Mouse (Mus musculus) T-cell, adult 2 months (primary cell): Measurements from ENCODE around the gene Faf2.

Source experiments
- DNase-seq: peaks from one replicate; pipeline ENCODE4 v3.0.0; 2022; ENCODE audit warnings: low spot score

Gene Faf2

DNA sequence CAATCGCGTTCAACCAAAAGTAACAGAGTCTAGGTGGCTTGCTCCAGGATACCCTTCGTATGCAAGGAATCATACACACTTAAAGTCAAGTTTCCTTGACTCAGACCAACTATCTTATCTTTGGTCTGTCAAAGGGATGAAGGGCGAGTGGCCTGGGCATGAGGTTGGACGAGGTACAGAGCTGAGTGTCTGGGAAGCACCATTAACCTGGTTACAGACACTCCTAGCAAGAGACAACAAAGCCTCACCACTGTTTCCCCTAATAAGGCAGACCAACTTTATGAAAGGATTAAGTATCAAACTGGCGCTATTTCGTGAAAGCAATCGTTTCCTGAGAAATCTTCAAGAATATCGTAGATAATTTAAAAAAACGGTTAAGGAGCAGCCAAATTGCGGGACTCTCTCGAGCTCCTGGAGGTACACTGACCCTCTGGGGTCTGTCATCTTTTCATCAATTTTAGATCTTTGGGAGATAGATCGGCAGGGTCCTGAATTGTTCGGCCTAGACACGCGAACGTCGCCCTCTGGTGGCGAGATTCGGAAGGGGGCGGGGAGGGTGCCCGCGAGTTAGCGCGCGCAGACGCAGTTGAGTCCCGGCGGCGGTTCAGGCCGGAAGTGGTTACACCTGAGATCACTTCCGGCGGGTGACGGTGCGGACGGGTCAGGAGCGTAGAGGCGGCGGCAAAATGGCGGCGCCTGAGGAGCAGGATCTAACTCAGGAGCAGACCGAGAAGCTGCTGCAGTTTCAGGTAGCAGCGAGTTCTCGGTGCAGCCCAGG, at the start of gene Faf2:
Gene Faf2 (plus strand): TSS at position 630 of the 778 bp plus-strand sequence.
- DNase-seq: peak; percentile 97

DNA sequence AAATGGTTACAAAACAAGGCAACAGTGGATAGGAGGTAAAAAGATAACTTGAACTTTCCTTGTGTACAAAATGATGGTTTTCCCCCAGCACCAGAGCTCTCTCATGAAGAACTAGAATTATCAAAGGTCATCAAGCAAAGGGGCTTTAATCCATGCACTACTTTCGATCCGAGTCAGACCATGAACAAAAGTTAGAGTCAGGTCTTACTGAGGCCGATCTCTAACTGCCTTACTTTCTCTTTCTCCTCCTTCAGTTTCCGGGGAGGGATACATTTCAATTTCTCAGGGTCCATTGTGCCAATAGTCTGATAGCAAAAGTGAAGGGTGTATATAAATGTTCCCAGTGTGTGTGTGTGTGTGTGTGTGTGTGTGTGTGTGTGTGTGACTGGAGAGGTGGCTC, 49.0 kb upstream of the Faf2 start:
- no peak for DNase-seq

DNA sequence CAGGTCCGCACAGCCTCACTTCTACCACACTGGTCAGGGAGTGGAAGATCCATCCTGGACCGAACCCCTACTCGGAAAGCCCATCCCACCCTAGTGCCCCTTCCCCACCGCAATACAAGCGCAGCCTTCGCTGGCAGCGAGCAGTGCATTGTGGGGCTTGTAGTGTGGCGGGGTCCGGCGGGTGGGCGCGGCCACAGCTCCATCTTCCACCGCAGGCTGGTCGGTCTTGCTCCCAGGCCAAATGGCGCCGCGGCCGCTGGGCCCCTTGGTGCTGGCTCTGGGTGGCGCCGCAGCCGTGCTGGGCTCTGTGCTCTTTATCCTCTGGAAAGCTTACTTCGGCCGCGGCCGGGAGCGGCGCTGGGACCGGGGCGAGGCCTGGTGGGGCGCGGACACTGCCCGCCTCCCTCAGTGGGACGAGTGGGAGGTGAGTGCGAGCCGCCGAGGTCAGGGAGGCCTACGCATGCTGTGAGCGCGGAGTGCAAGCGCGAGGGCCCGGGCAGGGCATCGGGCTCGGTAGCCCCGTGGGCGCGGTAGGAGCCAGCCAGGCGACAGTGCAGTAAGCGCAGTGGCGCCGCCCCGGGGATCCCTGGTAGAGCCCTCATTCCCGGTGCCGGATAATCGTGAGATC, 46.6 kb upstream of the Faf2 start, which contains the start of gene Arl10:
Gene Arl10 (plus strand): TSS at position 162 of the 628 bp plus-strand sequence.
- peak; percentile 30 for DNase-seq

DNA sequence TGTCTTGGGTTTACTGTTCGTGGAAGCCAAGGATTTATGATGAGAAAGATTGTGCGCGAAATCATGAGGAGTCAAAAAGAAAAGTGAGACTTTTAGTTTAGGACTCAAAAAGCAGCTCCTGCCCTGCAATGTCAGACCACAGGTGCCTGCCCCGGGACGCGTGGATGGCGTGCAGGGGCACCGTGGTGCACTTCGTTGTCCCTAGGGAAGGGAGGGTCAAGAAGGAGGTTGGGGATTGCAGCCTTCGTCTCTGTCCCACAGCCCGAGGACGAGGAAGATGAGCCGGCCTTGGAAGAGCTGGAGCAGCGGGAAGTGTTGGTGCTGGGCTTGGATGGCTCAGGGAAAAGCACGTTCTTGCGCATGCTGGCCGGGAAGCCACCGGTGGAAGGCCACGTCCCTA, 46.1 kb upstream of the Faf2 start:
- no peak for DNase-seq

DNA sequence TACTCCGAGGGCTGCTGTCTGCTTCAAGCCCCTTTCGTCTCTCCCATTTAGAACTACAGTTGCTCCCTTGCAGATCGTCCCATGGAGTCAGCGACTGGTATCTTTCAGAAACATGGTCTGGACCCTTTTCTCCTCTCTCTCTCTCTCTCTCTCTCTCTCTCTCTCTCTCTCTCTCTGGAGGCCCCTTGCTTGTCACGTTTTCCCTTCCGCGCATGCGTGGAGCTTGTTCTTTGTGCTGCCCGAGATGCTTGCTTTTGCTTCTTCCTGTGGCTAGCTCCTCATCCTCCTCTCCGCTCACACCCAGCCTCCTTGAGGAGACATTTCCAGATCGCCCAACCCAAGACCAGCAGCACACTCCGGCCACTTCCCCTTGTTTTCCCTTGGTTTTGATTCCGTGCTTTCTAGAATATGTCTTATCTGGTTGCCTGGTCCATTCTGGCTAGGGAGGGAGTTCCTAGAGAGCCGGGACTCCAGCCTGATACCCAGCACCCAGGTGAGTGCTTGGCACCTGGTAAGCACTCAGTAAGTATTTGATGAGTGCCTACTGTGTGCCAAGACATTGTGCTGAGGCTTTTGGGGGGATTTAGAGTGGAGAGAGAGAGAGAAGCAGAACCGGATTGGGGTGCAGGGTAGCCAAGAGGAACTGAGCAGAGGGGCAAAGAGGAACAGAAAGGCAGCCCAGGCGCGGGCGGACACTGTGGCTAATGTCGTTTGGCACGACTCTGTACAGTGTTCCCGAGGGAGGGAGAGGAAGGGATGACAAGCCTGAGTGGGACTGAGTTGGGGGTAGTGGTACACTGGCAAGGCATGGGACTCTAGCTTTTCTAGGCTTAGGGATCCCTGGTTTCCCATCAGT, 43.7 kb upstream of the Faf2 start:
- no peak for DNase-seq

DNA sequence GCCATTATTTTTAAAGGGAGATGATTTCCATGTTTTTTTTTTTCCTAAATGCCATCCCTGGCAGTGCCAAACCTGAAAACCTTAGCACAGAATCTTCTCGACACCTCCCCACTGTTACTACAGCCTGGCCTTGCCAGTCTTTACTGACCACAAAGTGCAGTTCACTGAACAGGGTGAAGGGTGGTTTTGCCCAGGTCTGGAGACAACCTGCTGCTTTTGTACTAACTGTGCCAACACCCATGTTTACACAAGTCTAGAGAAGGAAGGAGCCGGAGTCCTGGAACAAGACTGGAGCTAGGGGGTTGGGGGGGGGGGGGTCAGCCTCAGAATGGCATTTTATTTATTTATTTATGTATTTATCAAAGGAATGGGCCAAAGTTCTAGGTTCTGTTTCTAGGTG, 40.2 kb upstream of the Faf2 start:
- DNase-seq: no peak

DNA sequence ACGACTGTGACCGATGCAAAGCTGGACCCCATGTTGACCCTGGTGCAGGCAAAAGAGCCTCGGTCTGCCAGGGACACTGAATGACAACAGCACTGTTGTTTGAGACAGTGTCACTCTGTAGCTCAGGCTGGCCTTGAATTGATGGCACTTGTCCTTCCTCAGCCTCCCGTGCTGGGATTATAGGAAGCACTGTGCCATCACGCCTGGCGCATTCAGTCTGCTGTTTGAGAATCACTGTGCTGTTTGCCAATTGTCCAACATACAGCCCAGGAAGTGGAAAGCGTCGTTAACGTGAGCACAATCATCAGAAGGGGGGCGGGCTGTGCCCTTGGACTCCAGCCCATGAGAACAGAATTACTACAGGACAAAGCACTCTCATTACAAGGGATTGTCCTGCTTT, 39.5 kb upstream of the Faf2 start:
- DNase-seq: no peak

DNA sequence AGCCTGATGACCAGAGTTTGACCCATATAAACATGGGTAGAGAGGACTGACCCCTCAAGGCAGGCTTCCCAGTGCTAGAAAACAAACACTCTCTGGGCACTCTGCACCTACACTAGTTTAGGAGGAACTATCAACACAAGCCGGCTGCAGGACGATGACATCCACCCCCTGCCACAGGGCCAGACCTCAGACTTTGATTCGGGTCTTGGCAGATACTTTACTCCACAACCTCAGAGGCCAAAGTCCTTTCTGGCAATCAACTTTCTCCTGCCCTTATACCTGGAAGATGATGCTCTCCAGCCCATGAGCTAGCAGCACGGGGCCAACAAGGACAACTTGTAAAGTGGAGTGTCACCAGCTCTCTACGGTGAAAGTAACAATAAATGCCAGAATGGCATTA, 38.7 kb upstream of the Faf2 start:
- DNase-seq: no peak

DNA sequence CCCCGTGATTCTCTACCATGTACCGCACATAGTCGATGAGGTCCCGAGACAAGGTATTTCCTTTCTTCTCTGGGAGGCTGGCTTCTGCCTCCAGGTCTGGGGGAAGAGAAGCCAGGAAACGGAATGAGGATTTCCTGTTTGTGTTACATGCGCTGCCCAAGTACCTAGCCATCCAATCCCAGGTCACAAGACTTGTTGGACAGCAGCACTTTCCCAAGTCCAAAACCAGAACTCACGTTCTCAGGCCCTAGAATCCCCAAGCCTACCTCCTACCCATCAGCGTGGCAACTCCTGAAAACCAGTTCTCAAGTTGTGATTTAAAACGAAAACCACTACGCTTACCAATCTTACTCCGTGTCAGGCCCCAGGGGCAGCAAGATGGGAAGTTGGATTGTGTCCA, 35.8 kb upstream of the Faf2 start:
- no peak for DNase-seq

DNA sequence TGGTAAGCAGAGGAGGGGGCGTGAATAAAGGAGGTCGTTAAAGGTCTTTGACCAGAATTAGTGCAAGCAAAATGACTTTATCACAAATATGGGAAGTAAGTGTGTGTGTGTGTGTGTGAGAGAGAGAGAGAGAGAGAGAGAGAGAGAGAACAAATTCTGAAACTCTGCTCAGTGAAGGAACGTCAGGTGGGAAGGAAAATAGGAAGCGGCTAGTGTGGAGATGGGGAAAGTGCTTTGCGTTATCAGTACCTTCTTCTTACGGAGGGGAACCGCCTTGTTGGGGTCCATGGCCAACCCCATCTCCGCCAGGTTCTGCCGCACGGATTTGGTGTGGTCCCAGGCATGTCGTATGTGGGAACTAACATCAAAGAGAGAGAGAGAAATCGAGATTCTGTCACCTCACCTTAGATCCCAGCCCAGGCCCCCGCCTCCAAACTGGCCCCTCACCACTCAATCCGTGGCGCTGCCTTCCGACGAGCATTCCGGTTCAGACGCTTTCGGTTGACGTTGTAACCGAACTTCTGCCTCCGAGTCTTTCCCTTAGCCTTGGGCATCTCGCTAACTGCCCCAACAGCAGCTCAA, 32.1 kb upstream of the Faf2 start:
- DNase-seq: no peak

DNA sequence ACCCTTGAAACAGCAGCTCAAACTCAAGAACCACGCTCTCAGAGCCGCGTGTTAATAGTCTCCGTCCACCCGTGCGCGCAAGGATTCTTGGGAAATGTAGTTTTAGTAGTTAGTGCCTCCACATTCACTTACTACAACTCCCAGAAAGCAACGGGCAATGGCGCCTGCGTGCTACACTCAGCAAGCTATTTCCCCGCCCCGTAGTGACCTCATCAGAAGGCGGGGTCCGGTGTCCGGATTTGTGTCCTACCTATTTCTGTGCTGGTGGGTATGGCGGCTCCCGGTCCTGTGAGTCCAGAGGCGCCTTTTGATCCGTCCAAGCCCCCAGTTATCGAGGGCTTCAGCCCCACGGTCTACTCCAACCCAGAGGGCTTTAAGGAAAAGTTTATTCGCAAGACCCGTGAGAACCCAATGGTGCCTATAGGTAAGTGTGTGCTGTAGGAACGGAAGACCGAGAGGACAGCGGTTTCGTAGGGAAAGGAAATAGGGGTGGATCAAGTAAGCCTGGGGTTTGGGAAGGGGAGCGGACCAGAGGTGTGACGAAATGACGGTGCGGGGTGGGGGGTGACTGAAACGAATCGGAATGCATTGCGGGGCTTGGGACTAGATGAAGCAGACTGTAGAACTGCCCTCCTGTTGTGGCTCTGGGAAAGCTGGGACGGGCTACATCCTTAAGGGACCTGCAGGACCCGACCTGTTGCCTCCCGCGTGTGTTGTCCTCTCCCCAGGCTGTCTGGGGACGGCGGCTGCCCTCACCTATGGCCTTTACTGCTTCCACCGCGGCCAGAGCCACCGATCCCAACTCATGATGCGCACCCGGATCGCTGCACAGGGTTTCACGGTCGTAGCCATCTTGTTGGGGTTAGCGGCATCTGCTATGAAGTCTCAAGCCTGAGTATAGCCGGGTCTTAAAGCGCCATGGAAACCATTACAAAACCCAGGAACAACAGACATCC, 31.3 kb upstream of the Faf2 start, which contains the start of the genes Nop16 and Higd2a:
Gene Nop16 (minus strand): TSS at position 95 of the 956 bp plus-strand sequence.
Gene Higd2a (plus strand): TSS at position 212 of the 956 bp plus-strand sequence.
- DNase-seq: peak; percentile 95

DNA sequence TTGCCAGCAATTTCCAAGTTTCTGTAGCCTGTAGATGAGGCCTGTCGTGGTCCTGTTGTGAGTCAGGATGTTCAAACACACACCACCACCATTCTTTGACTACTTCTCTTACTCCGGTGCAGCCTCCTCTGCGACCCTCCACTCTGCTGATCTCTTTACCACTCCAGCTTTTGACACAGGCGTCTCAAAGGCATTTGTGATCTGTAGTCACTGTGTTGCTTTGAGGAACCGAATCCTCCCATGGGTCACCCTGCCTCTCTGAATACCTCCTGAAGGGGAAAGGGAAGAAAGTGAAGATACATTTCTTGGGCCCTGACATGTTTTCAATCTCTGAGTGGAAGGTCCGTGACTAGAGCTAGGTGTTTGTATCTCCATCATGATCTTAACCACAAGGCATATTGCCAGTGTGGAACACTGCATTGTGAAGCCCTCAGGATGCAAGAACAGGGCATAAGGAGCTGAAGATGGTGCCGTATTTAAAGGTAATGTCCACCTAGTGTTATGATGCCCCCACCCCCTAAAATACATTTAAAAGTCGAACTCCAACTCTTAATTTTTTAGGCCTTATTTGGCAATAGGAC, 29.7 kb upstream of the Faf2 start:
- DNase-seq: no peak

DNA sequence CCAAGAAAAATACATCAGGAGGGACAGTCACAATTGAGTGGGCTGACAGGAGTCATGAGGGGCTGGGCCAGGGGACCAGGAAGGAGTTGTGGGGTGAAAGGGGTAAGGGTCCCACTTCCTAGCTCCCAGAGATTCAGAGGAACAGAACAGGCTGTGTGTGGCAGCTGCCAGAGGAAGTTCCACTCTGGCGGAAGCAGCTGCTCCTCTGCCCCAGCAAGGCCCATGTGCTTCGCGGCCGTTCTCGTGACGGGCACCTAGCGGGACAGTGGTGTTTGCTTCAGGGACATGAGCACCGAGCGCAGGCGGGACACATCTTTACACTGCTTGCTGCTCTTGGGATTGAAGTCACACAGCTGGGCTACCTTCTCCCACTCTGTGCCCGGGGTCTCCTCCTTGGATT, 28.0 kb upstream of the Faf2 start:
- no peak for DNase-seq

DNA sequence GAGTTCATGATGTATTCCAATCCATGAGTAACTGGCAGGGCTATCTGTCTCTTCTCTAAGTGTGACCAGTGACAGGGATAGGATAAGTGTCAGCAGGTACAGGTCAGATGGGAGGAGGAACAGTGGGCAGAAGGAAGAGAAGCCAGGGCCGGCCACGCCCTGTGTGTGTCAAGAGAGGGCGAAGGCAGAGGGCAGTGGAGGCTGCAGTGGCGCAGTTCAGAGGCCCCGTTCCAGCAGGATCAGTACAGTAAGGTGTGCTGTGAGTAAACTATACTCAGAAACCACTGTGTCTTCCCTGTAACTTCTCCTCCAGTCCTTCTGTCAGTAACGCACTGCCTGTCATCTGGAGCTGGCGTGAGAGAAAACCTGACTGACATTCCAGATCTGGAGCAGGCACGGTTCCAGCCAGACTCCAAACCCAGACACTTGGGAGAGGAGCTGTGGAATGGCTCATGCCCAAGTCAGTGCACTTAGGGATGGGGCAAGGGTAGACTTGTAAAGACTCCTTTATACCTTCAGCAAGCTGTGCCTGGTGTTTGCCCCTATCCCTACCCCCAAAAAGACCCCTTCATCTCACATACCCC, 25.4 kb upstream of the Faf2 start:
- DNase-seq: no peak

DNA sequence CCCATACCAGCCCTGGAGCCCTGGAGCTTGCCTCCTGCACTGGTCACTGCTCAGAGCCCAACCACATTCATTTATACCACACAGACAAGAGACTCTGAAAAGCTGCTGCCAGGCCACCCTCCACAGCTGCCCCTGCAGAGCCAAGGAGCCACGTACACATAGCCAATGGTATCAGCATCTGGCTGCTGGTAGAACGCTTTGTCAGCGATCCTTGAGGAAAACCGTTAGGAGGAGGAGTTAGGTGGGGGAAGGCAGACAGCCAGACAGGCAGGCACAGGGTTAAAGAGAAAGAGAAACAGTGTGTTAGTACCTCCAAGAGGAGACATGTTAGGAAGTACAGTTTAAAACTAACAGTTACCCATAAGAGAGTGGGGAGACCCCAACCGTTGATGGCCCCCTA, 24.7 kb upstream of the Faf2 start:
- no peak for DNase-seq

DNA sequence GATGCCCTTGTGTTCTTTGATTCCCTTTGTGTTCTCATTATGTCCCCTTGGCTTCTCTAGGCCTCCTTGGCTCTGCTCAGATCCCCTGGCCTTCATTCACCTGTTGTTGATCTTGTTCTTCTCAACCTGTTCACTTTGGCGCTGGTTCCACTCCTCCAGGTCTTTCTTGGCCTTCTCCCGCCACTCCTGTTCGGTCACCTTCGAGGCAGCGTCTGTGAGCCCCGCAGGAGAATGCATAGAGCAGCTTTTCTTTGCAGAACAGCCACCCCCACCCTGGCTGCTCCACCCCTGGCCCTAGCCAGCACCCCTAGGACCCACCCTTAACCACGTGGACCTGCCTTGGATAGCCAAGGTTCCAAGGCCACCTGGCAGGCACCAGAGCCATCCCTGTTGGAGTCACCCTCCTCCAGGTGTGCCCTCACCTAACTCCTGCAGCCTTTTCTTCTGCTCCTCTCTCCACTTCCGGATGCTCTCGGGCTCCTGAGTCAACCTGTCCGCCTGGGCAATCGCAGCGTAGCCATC, 22.9 kb upstream of the Faf2 start:
- no peak for DNase-seq

DNA sequence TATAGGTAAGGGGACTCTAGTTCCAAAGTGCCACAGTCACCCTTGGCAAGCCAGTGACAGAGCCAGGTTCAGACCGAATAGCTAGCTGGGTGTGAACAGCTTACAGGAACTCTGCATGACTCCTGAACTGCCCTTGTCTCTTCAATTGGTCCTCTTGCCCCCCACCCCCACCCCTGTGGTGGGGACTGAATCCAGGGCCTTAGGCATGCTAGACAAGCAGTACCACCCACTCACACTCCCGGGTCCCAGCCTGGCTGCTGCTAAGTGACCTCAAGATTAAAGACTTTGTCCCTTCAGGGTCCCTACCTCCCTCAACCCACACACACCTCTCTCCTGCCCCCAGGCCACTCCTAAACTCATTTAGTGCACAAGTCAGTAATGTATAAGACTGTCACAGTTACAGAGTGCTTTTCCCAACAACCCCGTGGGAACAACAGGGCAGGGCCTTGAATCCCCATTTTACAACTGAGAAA, 18.9 kb upstream of the Faf2 start:
- no peak for DNase-seq

DNA sequence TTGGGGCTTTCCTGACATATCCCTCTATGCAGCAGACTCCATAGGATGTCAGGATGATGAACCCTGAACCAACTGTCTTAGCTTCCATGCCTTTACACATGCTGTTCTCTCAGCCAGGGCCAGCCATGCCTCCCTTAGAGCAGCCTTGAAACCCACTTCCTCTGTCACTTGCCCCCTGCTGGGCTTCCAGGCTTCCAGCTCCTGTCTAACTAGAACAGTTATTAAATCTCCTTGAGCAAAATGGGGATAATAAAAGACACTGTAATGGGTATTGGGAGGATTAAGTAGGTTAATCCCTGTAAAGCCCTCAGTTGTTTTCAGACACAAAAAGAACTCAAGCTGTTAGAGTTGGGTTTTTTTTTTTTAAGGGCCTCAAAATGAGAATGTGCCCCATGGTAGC, 18.1 kb upstream of the Faf2 start:
- DNase-seq: no peak

DNA sequence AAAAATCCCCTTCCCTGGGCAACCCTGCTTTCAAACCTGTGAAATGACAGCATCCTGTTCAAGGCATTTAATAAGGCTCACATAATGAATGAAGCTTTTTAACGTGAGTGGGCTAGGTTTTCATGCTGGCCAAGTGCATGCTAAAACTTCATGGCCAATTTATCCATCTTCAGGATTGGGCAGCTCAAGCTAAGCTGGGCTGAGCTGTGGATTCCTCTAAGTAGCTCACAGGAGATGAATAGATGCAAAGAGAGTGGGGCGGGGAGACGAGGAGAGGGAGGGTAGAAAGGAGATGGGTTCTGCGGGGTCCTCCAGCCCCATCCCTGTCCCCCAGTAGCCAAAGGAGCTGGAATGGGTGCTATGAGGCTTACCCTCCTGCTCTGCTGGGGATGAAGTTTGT, 17.4 kb upstream of the Faf2 start:
- no peak for DNase-seq

DNA sequence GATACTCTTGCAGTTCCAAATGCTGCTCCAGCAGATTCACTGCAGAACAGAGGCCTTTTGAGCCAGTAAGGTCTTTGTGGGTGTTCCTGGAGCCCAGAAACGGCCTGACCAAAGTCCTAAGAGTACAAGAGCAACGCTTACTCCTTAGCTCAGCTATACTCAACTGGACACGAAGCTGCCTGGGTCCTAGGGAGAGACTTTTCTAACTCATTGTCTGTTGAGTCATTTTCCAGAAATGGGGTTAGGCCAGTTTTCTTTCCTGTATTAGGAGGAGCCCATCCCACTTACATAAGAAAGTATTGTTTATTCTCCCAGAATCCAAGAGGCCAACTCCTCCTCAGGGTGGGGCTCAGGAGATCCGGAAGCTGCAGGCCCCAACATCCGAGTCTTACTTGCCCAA, 16.2 kb upstream of the Faf2 start:
- no peak for DNase-seq
